Mouse (Mus musculus): Measurements from ENCODE around the gene Spns3. TPM values are rescaled to one million over a fixed set of nuclear protein-coding genes. Genes with fewer than 3 reads are reported as not detected.
A peak's percentile ranks its signal among the peaks of the same experiment; 100 is the strongest.

Gene Spns3
- total and polyA plus RNA-seq, 3 experiments, result 5.2 to 12.7 TPM; not detected in 1

- peaks cover 0 to 15% of the 10 kb centered on the region in 2 experiments; a peak in 3 of 4 replicates for H3K4me1 ChIP-seq (ENCODE audit: control insufficient read depth in 1 of 2, insufficient read depth in 2 of 2, low read length in 2 of 2)
- H3K27ac ChIP-seq (ENCODE audit: control insufficient read depth, low read depth, low read length), result no peak overlapping the region
- no peak overlapping the region for H3K9ac ChIP-seq (ENCODE audit: control insufficient read depth, low read depth, low read length, poor library complexity, severe bottlenecking)
- peaks cover 16 to 43% of the 10 kb centered on the region in 2 experiments for H3K36me3 ChIP-seq (ENCODE audit: control insufficient read depth in 1 of 2, insufficient read depth in 2 of 2, low read length in 2 of 2)
- peaks cover 34% of the 10 kb centered on the region for H3K79me2 ChIP-seq (ENCODE audit: control insufficient read depth, insufficient read depth, low read length, poor library complexity)
- H3K4me3 ChIP-seq (ENCODE audit: control insufficient read depth in 1 of 2, insufficient read depth in 1 of 2, low read depth in 2 of 2, low read length in 2 of 2), result no peak overlapping the region
- peak; percentile 63 for TF ChIP-seq GATA1 (IDR thresholded peaks at IDR 0.05; ENCODE audit: low read depth, low read length)
- peak; percentile 35; the same call in 1 of the 2 replicates for TF ChIP-seq MAX (IDR thresholded peaks at IDR 0.05; ENCODE audit: low read length)
- TF ChIP-seq MYC (IDR thresholded peaks at IDR 0.05; ENCODE audit: low read depth, low read length), result no peak
- TF ChIP-seq SIN3A (IDR thresholded peaks at IDR 0.05; ENCODE audit: low read length), result 0 out of 2 replicates have a peak, but pooled peaks have one; percentile 35
- 0 out of 2 replicates have a peak, but pooled peaks have one; percentile 4 for TF ChIP-seq SMC3 (IDR thresholded peaks at IDR 0.05; ENCODE audit: low read depth, low read length)
- TF ChIP-seq CTCF (IDR thresholded peaks at IDR 0.05 in 2 of 3, conservative IDR thresholded peaks at IDR 0.05 in 1 of 3; ENCODE audit: control insufficient read depth in 1 of 3, insufficient read depth in 1 of 3, low read depth in 2 of 3, low read length in 3 of 3, poor library complexity in 1 of 3, severe bottlenecking in 1 of 3), result peak; percentile 82 to 90 (median 84)
- 0 out of 2 replicates have a peak, but pooled peaks have one; percentile 59 for TF ChIP-seq HCFC1 (IDR thresholded peaks at IDR 0.05; ENCODE audit: low read depth, low read length)
- peak; percentile 98 for TF ChIP-seq RCOR1 (IDR thresholded peaks at IDR 0.05; ENCODE audit: low read depth, low read length)
- no peak; the same call in 1 of the 2 replicates for TF ChIP-seq MXI1 (IDR thresholded peaks at IDR 0.05; ENCODE audit: low read depth, low read length)
- H3K9me3 ChIP-seq (replicated peaks; ENCODE audit: insufficient read depth, low read length), result no peaks in the 10 kb centered on the region
- no peaks in the 10 kb centered on the region for H3K27me3 ChIP-seq (ENCODE audit: control insufficient read depth in 1 of 2, insufficient read depth in 2 of 2, low read length in 2 of 2)
- DNase-seq (ENCODE audit: low read depth, low spot score), result peak; percentile 83
These were observed 103.8 kb downstream of the Spns3 start for GRCm38 (mm10) chr11:72446311-72447105.

Other genes with a start within 250 kb of the Spns3 start
- gene Xaf1, start 248.9 kb downstream of the Spns3 start, total RNA-seq (2012; rRNA removed), result 0.56 and 1.0 TPM in 2 replicates
- 1 to 10 TPM in 1 of 2 experiments, not detected in 1; 1.8 TPM for gene Xaf1, start 248.9 kb downstream of the Spns3 start, polyA plus RNA-seq (2012; ENCODE audit: insufficient read depth in 1 of 2, insufficient read length in 2 of 2, low read depth in 1 of 2, low replicate concordance in 2 of 2, missing spikeins in 1 of 2)
- gene Fbxo39, start 236.1 kb downstream of the Spns3 start, total RNA-seq (2012; rRNA removed), result not detected in 2 replicates
- not detected for gene Fbxo39, start 236.1 kb downstream of the Spns3 start, polyA plus RNA-seq (2012; ENCODE audit: insufficient read depth in 1 of 2, insufficient read length in 2 of 2, low read depth in 1 of 2, low replicate concordance in 2 of 2, missing spikeins in 1 of 2)
- not detected in 2 replicates for gene Tekt1, start 188.1 kb downstream of the Spns3 start, total RNA-seq (2012; rRNA removed)
- not detected for gene Tekt1, start 188.1 kb downstream of the Spns3 start, polyA plus RNA-seq (2012; ENCODE audit: insufficient read depth in 1 of 2, insufficient read length in 2 of 2, low read depth in 1 of 2, low replicate concordance in 2 of 2, missing spikeins in 1 of 2)
- 10.9 and 11.1 TPM in 2 replicates for gene Smtnl2, start 138.8 kb downstream of the Spns3 start, total RNA-seq (2012; rRNA removed)
- gene Smtnl2, start 138.8 kb downstream of the Spns3 start, polyA plus RNA-seq (2012; ENCODE audit: insufficient read depth in 1 of 2, insufficient read length in 2 of 2, low read depth in 1 of 2, low replicate concordance in 2 of 2, missing spikeins in 1 of 2), result 10 to 100 TPM in 1 of 2 experiments, not detected in 1; 10.2 TPM
- not detected in 2 replicates for gene Ggt6, start 115.0 kb downstream of the Spns3 start, total RNA-seq (2012; rRNA removed)
- gene Ggt6, start 115.0 kb downstream of the Spns3 start, polyA plus RNA-seq (2012; ENCODE audit: insufficient read depth in 1 of 2, insufficient read length in 2 of 2, low read depth in 1 of 2, low replicate concordance in 2 of 2, missing spikeins in 1 of 2), result under 1 TPM in 1 of 2 experiments, not detected in 1; 0.04 TPM
- gene Mybbp1a, start 109.2 kb downstream of the Spns3 start, total RNA-seq (2012; rRNA removed), result 328 and 344 TPM in 2 replicates
- gene Mybbp1a, start 109.2 kb downstream of the Spns3 start, polyA plus RNA-seq (2012; ENCODE audit: insufficient read depth in 1 of 2, insufficient read length in 2 of 2, low read depth in 1 of 2, low replicate concordance in 2 of 2, missing spikeins in 1 of 2), result 1,000 to 10,000 TPM in 1 of 2 experiments, 100 to 1,000 TPM in 1; 602 to 3,394 TPM
- 0.33 and 0.58 TPM in 2 replicates for gene Spns2, start 60.6 kb downstream of the Spns3 start, total RNA-seq (2012; rRNA removed)
- 1 to 10 TPM in 1 of 2 experiments, not detected in 1; 3.0 TPM for gene Spns2, start 60.6 kb downstream of the Spns3 start, polyA plus RNA-seq (2012; ENCODE audit: insufficient read depth in 1 of 2, insufficient read length in 2 of 2, low read depth in 1 of 2, low replicate concordance in 2 of 2, missing spikeins in 1 of 2)
- 26.6 and 29.2 TPM in 2 replicates for gene Ube2g1, start 56.8 kb upstream of the Spns3 start, total RNA-seq (2012; rRNA removed)
- gene Ube2g1, start 56.8 kb upstream of the Spns3 start, polyA plus RNA-seq (2012; ENCODE audit: insufficient read depth in 1 of 2, insufficient read length in 2 of 2, low read depth in 1 of 2, low replicate concordance in 2 of 2, missing spikeins in 1 of 2), result 10 to 100 TPM; 38.0 to 38.1 TPM
- gene Ankfy1, start 139.5 kb upstream of the Spns3 start, total RNA-seq (2012; rRNA removed), result 148 and 175 TPM in 2 replicates
- 100 to 1,000 TPM in 1 of 2 experiments, 10 to 100 TPM in 1; 60.6 to 153 TPM for gene Ankfy1, start 139.5 kb upstream of the Spns3 start, polyA plus RNA-seq (2012; ENCODE audit: insufficient read depth in 1 of 2, insufficient read length in 2 of 2, low read depth in 1 of 2, low replicate concordance in 2 of 2, missing spikeins in 1 of 2)
- 5.9 and 7.2 TPM in 2 replicates for gene Cyb5d2, start 245.6 kb upstream of the Spns3 start, total RNA-seq (2012; rRNA removed)
- gene Cyb5d2, start 245.6 kb upstream of the Spns3 start, polyA plus RNA-seq (2012; ENCODE audit: insufficient read depth in 1 of 2, insufficient read length in 2 of 2, low read depth in 1 of 2, low replicate concordance in 2 of 2, missing spikeins in 1 of 2), result 1 to 10 TPM in 1 of 2 experiments, not detected in 1; 4.6 TPM
- gene Zzef1, start 245.7 kb upstream of the Spns3 start, total RNA-seq (2012; rRNA removed), result 11.8 and 13.3 TPM in 2 replicates
- 10 to 100 TPM in 1 of 2 experiments, not detected in 1; 17.6 TPM for gene Zzef1, start 245.7 kb upstream of the Spns3 start, polyA plus RNA-seq (2012; ENCODE audit: insufficient read depth in 1 of 2, insufficient read length in 2 of 2, low read depth in 1 of 2, low replicate concordance in 2 of 2, missing spikeins in 1 of 2)

Measured in MEL (cell line).